Mouse (Mus musculus) hindbrain, postnatal 0 days (tissue): ENCODE results near the gene Tent4a. TPM values are rescaled to one million over a fixed set of nuclear protein-coding genes. Genes with fewer than 3 reads are reported as not detected.

Experiments
- ATAC-seq: fragments of 200-750 bp; cut with Nextera tagmentation; 2 replicates; pipeline ENCODE4 v1.8.0; 2017; ENCODE audit warnings: mild to moderate bottlenecking, moderate TSS enrichment, moderate library complexity
- DNase-seq: peaks from one replicate; pipeline ENCODE4 v3.0.0-alpha.2; 2015; ENCODE audit warnings: low spot score
- H3K27ac ChIP-seq: fragments of 300-500 bp; sonication (generic); 2 replicates; pipeline ENCODE4 v1.5.1; 2014; ENCODE audit warnings: mild to moderate bottlenecking
- H3K27me3 ChIP-seq: fragments of 300-500 bp; sonication (generic); 2 replicates; pipeline ENCODE4 v1.6.1; 2014; ENCODE audit warnings: low read length, mixed read lengths; ENCODE audit not compliant: insufficient read depth
- H3K36me3 ChIP-seq: fragments of 300-500 bp; sonication (generic); 2 replicates; pipeline ENCODE4 v1.6.1; 2014; ENCODE audit warnings: low read length, mixed read lengths; ENCODE audit not compliant: insufficient read depth
- H3K4me1 ChIP-seq: fragments of 300-500 bp; sonication (generic); 2 replicates; pipeline ENCODE4 v1.6.1; 2014; ENCODE audit warnings: antibody characterized with exemption, low read length, mixed read lengths; ENCODE audit not compliant: insufficient read depth
- H3K4me2 ChIP-seq: fragments of 300-500 bp; sonication (generic); 2 replicates; pipeline ENCODE4 v1.6.1; 2014; ENCODE audit warnings: low read depth, mild to moderate bottlenecking, low read length, moderate library complexity, mixed read lengths
- H3K4me3 ChIP-seq: fragments of 300-500 bp; sonication (generic); 2 replicates; pipeline ENCODE4 v1.5.1; 2014; ENCODE audit warnings: low read length
- H3K9ac ChIP-seq: fragments of 300-500 bp; sonication (generic); replicated peaks from 2 replicates; pipeline ENCODE4 v1.6.1; 2014; ENCODE audit warnings: mild to moderate bottlenecking, low read length, moderate library complexity, mixed read lengths
- H3K9me3 ChIP-seq: fragments of 300-500 bp; sonication (generic); 2 replicates; pipeline ENCODE4 v1.6.1; 2016; ENCODE audit warnings: low read length, mixed read lengths
- CTCF ChIP-seq: IDR thresholded peaks from 2 replicates; pipeline ENCODE4 v1.5.1; 2016; ENCODE audit warnings: antibody characterized with exemption, control low read depth, low read depth
- WGBS: fragments of 180-500 bp; shearing (Covaris S2); extraction: QIAGEN DNeasy Blood & Tissue Kit; methylation state at CpG from one replicate; pipeline ENCODE4 v1.1.7; 2014; 5-methylcytosine and 5-hydroxymethylcytosine counted together
- polyA plus RNA-seq: library from polyadenylated mRNA; unstranded; fragments of >200 nt; fragmentation: Nextera tagmentation; extraction: Ambion mirVana; gene quantifications from 2 replicates; pipeline ENCODE4 v1.2.1, GENCODE M21; 2015
- total RNA-seq: library from RNA; depleted of rRNA; stranded (reverse); fragments of >200 nt; gene quantifications from 2 replicates; pipeline ENCODE4 v1.2.3, GENCODE M21; 2014

Tent4a gene
- total and polyA plus RNA-seq, 2 experiments from 2014 or later: 5.1 to 22.3 TPM

DNA sequence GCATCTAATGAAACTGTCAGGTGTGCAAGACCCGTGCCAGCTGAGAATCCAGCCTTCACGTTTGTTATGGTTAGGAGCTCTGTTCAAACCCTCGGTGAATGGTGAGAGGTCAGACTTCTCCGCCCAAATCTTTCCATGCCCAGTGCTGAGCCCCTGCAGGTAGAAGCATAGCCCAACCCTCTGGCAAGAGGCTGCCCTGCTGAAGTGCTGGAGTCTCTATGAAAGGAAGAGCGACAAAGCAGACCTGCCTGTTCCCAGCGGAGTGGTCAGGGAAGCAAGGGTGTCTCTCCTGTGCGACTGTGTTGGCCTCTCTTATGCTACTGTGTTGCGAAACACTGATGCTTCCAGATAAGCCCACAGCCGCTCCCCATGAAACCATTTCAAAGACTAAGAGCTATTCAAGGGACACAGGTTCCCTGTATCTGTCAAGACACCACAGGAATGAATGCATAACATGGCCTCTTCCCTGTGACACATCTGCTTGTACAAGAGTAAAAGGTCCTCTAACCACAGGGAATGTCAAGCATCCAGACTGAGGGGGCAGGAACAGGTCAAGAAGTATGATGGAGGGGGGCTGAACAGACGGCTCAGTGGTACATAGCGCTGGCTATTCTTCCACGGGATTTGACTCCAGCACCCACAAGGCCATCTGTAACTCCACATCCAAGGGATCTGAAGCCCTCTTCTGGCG lies 45.7 kb downstream of the Tent4a start:
- 0 out of 2 replicates have a peak, but pooled peaks cover 4% of the 10 kb centered on the region for H3K4me1 ChIP-seq
- H3K36me3 ChIP-seq: no peaks in the 10 kb centered on the region
- no peak overlapping the region for H3K9ac ChIP-seq
- no peak overlapping the region for H3K4me3 ChIP-seq
- H3K4me2 ChIP-seq: peak overlapping the region; percentile 57; the same call in 1 of the 2 replicates
- H3K9me3 ChIP-seq: no peaks in the 10 kb centered on the region
- TF ChIP-seq CTCF: peak; percentile 31; the same call in 1 of the 2 replicates
- WGBS: 38% methylated on average over 13 of the region's 13 CpGs
- no peak overlapping the region for H3K27ac ChIP-seq
- ATAC-seq (no peak), DNase-seq (no peak)
- H3K27me3 ChIP-seq: peaks cover 7% of the 10 kb centered on the region; the same call in 1 of the 2 replicates

- no peak overlapping the region for H3K27ac ChIP-seq
- H3K4me2 ChIP-seq: peak overlapping the region; percentile 57
- peak; percentile 19; the same call in 1 of the 2 replicates for ATAC-seq
- no peaks in the 10 kb centered on the region for H3K9me3 ChIP-seq
- no peak for TF ChIP-seq CTCF
- H3K27me3 ChIP-seq: peaks cover 7% of the 10 kb centered on the region; the same call in 1 of the 2 replicates
- peak overlapping the region; percentile 28 for H3K4me3 ChIP-seq
- 2% methylated on average over 26 of the region's 26 CpGs for WGBS
- no peak overlapping the region; the same call in 1 of the 2 replicates for H3K9ac ChIP-seq
- peak; percentile 17 for DNase-seq
- no peaks in the 10 kb centered on the region for H3K36me3 ChIP-seq
- 0 out of 2 replicates have a peak, but pooled peaks cover 4% of the 10 kb centered on the region for H3K4me1 ChIP-seq
These were observed 46.7 kb downstream of the Tent4a start for GRCm38 (mm10) chr13:69487611-69488275.

DNA sequence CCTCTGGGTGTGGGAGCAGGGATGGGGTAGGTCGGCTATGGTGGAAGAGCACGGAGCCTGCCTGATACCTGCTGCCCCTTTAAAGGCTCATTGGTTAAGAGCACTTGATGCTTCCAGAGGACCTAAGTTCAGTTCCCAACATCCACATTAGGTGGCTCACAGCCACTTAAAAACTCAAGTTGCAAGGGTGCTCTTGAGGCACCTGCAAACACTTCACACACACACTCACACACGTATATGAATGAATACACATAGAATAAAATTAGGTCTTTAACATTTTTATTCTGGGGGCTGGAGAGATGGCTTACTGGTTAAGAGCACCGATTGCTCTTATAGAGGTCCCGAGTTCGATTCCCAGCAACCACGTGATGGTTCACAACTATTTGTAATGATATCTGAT lies 47.3 kb downstream of the Tent4a start:
- no peak for ATAC-seq
- H3K27ac ChIP-seq: no peak overlapping the region
- H3K4me2 ChIP-seq: no peak overlapping the region
- no peaks in the 10 kb centered on the region for H3K36me3 ChIP-seq
- H3K9me3 ChIP-seq: no peaks in the 10 kb centered on the region
- 0 out of 2 replicates have a peak, but pooled peaks cover 4% of the 10 kb centered on the region for H3K4me1 ChIP-seq
- H3K9ac ChIP-seq: no peak overlapping the region
- 84% methylated on average over 7 of the region's 7 CpGs for whole genome bisulfite sequencing
- H3K4me3 ChIP-seq: no peak overlapping the region
- DNase-seq: no peak
- peaks cover 7% of the 10 kb centered on the region; the same call in 1 of the 2 replicates for H3K27me3 ChIP-seq
- no peak for TF ChIP-seq CTCF

DNA sequence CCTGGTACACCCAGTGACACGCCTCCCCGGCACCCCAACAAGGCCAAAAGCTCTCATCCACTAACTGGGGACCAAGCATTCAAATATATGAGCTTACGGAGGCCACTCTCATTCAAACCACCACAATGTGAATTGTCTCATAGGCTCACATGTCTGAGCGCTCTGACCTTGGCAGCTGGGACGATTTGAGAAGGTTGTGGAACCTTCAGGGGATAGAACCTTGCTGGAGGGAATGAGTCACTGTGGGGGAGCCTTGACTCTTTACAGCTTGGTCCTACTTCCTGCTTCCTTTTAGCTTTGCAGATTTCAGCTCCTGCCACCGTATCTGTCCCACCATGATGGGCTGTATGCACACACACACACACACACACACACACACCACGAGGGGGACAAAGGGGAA lies 48.6 kb downstream of the Tent4a start:
- no peak for TF ChIP-seq CTCF
- Histone ChIP-seq H3K4me3 (no peak overlapping the region), H3K4me2 (no peak overlapping the region), H3K27ac (no peak overlapping the region), H3K36me3 (no peaks in the 10 kb centered on the region), H3K9me3 (no peaks in the 10 kb centered on the region), H3K9ac (no peak overlapping the region), H3K27me3 (peaks cover 7% of the 10 kb centered on the region; the same call in 1 of the 2 replicates), H3K4me1 (peaks cover 14% of the 10 kb centered on the region)
- WGBS: 73% methylated on average over 7 of the region's 7 CpGs
- ATAC-seq: no peak
- DNase-seq: no peak

DNA sequence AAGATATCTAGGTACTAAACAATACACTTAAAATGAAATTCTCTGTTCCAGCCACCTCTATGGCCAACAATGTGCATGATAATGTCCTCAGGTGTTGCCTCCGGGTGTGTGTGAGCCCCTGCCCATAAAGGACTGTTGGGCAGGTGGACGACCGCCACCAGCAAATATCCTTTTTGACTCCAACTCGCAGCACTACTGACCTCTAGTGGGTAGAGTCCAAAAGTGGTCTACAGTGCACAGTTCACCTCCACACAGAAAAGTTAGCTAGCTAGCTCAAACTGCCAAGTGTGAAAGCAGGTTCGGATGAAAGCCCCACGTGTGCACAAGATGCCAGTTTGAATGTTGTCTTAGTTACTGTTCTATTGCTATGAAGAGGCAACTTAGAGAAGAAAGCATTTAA lies 49.1 kb downstream of the Tent4a start:
- ATAC-seq (0 out of 2 replicates have a peak, but pooled peaks have one; percentile 41), DNase-seq (peak; percentile 81)
- H3K9ac ChIP-seq: no peak overlapping the region
- no peaks in the 10 kb centered on the region for H3K36me3 ChIP-seq
- no peak overlapping the region for H3K4me2 ChIP-seq
- H3K4me1 ChIP-seq: peaks cover 15% of the 10 kb centered on the region
- peaks cover 7% of the 10 kb centered on the region; the same call in 1 of the 2 replicates for H3K27me3 ChIP-seq
- WGBS: 15% methylated on average over 6 of the region's 6 CpGs
- TF ChIP-seq CTCF: peak; percentile 85
- H3K9me3 ChIP-seq: no peaks in the 10 kb centered on the region
- no peak overlapping the region for H3K4me3 ChIP-seq
- no peak overlapping the region for H3K27ac ChIP-seq

DNA sequence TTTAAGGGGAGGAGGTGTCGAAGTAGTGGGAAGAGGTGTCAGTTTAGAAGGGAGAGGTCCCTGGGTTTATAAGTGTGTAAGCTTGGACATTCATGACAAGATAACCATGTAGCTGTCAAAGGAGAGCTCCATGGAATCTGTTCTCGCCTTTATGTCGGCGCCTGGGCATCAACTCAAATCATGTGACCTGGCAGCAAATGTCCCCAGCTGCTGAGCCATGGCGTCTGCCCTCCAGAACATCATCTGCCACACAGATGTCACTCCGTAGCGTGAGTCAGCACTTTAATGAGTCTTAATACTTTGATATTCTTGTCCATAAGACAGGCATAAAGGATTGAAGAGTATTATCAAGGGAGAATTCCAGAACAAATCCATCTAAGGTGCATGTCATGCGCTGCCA lies 51.7 kb downstream of the Tent4a start:
- H3K9ac ChIP-seq: no peak overlapping the region
- no peak overlapping the region for H3K27ac ChIP-seq
- H3K36me3 ChIP-seq: no peaks in the 10 kb centered on the region
- peaks cover 7% of the 10 kb centered on the region; the same call in 1 of the 2 replicates for H3K27me3 ChIP-seq
- WGBS: 34% methylated on average over 8 of the region's 8 CpGs
- TF ChIP-seq CTCF: no peak
- peak; percentile 73 for DNase-seq
- H3K9me3 ChIP-seq: no peaks in the 10 kb centered on the region
- H3K4me2 ChIP-seq: peak overlapping the region; percentile 63; the same call in 1 of the 2 replicates
- ATAC-seq: no peak
- peaks cover 15% of the 10 kb centered on the region for H3K4me1 ChIP-seq
- no peak overlapping the region for H3K4me3 ChIP-seq
